Mouse (Mus musculus) lung, adult 2 months (tissue): ENCODE results near the gene Pdpk1.

Source experiments
- CTCF ChIP-seq: fragments of 200-500 bp; IDR thresholded peaks from 2 replicates; pipeline ENCODE4 v1.5.1; 2011; ENCODE audit warnings: mild to moderate bottlenecking, low read length, control low read depth; ENCODE audit not compliant: insufficient read depth
- POLR2A ChIP-seq: fragments of 200-500 bp; IDR thresholded peaks from 2 replicates; pipeline ENCODE4 v1.6.1; 2011; ENCODE audit warnings: low read depth, mild to moderate bottlenecking, control low read depth, low read length, borderline replicate concordance; ENCODE audit errors: extremely low read depth

- TF ChIP-seq CTCF: no peak
- no peak for TF ChIP-seq POLR2A
Observed at GRCm38 (mm10) chr17:24154463-24154862, 3.7 kb upstream of the Pdpk1 start.
